Mouse (Mus musculus) bone marrow macrophage, adult 2 months (primary cell): ENCODE results near the gene Sox5. TPM values are rescaled to one million over a fixed set of nuclear protein-coding genes. Genes with fewer than 3 reads are reported as not detected.

Experiments used
- H3K27ac ChIP-seq: 2 replicates; pipeline ENCODE4 v1.5.1; 2012; ENCODE audit warnings: low read depth, low read length; ENCODE audit not compliant: insufficient read depth
- H3K4me1 ChIP-seq: 2 replicates; pipeline ENCODE4 v1.6.1; 2012; ENCODE audit warnings: low read length; ENCODE audit not compliant: control insufficient read depth, insufficient read depth
- H3K4me3 ChIP-seq: 2 replicates; pipeline ENCODE4 v1.5.1; 2012; ENCODE audit warnings: mild to moderate bottlenecking, low read length, moderate library complexity; ENCODE audit not compliant: insufficient read depth
- CTCF ChIP-seq: IDR thresholded peaks from 2 replicates; pipeline ENCODE4 v1.5.1; 2012; ENCODE audit warnings: low read depth, mild to moderate bottlenecking, low read length, moderate library complexity
- POLR2A ChIP-seq: IDR thresholded peaks from 2 replicates; pipeline ENCODE4 v1.6.1; 2012; ENCODE audit warnings: mild to moderate bottlenecking, low read depth, low read length, borderline replicate concordance
- polyA plus RNA-seq: library from polyadenylated mRNA; stranded (reverse); fragments of >200 nt; gene quantifications from 2 replicates; pipeline ENCODE4 v1.2.4, GENCODE M21; 2012; ENCODE audit not compliant: missing spikeins, insufficient read depth, insufficient read length

The Sox5 gene
- polyA plus RNA-seq, 1 experiment, result 0.58 TPM

GRCm38 (mm10) chr6:144753225-144753962 is 28.4 kb downstream of the Sox5 start:
- TF ChIP-seq CTCF (no peak), POLR2A (no peak)

DNA sequence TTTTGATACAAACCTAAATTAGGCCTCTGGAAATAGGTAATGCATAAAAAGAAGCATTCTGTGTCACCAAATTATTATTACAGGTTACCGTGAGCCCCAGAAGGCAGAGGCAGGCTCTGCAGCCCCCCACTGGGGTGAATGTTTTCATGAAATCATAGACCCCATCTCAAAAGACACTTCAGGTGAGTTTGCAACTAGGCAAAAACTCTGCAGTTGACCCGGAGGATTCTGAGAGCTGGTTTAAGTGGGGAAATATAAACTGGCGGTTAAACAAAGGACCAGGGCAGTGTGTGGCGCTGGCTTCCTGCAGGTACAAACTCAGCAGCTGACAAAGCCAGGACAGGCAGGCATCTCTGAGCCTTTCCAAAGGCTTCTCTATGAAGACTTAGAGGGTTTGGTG is 30.2 kb downstream of the Sox5 start:
- H3K27ac ChIP-seq, result no peak overlapping the region
- TF ChIP-seq POLR2A, result no peak
- no peak for TF ChIP-seq CTCF
- no peaks in the 10 kb centered on the region for H3K4me1 ChIP-seq
- H3K4me3 ChIP-seq, result no peak overlapping the region

More at GRCm38 (mm10) chr6:144753225-144753962, 28.4 kb downstream of the Sox5 start:
- no peak overlapping the region for H3K4me3 ChIP-seq
- H3K27ac ChIP-seq, result no peak overlapping the region
- H3K4me1 ChIP-seq, result no peaks in the 10 kb centered on the region

DNA sequence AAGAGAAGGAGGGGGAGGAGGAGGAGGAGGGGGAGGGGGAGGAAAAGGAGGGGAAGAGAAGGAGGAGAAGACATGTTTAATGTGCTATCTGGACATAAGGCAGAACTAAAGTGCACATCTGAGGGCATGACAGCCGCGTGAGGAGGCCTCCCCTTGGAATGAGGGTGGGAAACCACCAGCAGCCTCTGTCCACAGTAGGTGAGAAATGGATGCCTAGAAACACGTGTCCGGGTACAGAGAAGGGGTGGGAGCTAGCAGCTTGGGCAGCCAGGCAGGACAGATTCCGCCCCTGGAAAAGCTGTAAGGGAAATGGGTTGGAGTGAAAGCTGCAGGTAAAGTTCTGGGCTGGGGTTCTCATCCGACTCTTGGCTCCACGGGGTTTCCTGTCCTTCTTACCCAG is 31.6 kb downstream of the Sox5 start:
- Histone ChIP-seq H3K27ac (no peak overlapping the region), H3K4me3 (no peak overlapping the region), H3K4me1 (no peaks in the 10 kb centered on the region)
- TF ChIP-seq CTCF (no peak), POLR2A (no peak)

- Histone ChIP-seq H3K4me1 (no peaks in the 10 kb centered on the region), H3K4me3 (no peak overlapping the region), H3K27ac (no peak overlapping the region)
- no peak for TF ChIP-seq POLR2A
- TF ChIP-seq CTCF, result no peak
These were observed 35.3 kb downstream of the Sox5 start for GRCm38 (mm10) chr6:144746436-144746835.

- TF ChIP-seq POLR2A, result no peak
These were observed 39.2 kb downstream of the Sox5 start for GRCm38 (mm10) chr6:144742559-144742958.

DNA sequence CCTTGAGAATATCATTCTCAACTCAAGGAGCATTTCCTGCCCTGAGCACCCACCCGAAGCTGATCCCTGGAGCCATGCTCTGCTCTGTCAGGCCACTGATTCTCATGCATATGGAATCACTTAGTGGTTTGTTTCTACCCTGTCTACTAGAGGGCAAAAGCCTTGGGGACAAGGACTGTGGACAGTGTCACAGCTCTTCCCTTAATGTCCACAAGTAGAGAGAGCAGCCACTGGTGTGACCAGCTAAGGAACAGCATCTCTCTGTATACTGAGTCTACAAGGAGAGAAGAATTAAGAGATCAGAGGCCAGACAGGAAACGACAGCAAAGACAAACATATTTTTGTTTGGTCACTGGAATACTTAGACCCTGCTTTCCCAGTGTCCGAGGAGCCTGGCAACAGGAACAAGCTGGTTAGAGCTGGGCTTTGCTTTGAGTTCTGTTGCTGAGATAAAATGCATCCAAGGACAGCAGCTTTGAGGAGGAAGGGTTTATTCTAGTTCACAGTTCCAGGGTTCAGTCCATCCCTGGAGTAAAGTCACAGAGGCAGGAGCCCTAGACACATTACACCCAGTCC is 40.6 kb downstream of the Sox5 start:
- H3K4me1 ChIP-seq, result no peaks in the 10 kb centered on the region
- TF ChIP-seq CTCF (no peak), POLR2A (no peak)
- no peak overlapping the region for H3K27ac ChIP-seq
- no peak overlapping the region for H3K4me3 ChIP-seq

More at GRCm38 (mm10) chr6:144742559-144742958, 39.2 kb downstream of the Sox5 start:
- Histone ChIP-seq H3K27ac (no peak overlapping the region), H3K4me3 (no peak overlapping the region), H3K4me1 (no peaks in the 10 kb centered on the region)

- no peak overlapping the region for H3K27ac ChIP-seq
These were observed 41.4 kb downstream of the Sox5 start for GRCm38 (mm10) chr6:144740343-144740742.

GRCm38 (mm10) chr6:144739753-144740152 is 42.0 kb downstream of the Sox5 start:
- Histone ChIP-seq H3K4me3 (no peak overlapping the region), H3K27ac (no peak overlapping the region), H3K4me1 (no peaks in the 10 kb centered on the region)
- TF ChIP-seq POLR2A (no peak), CTCF (no peak)

More at GRCm38 (mm10) chr6:144740343-144740742, 41.4 kb downstream of the Sox5 start:
- Histone ChIP-seq H3K4me3 (no peak overlapping the region), H3K4me1 (no peaks in the 10 kb centered on the region)
- TF ChIP-seq CTCF (no peak), POLR2A (no peak)

- Histone ChIP-seq H3K27ac (no peak overlapping the region), H3K4me1 (no peaks in the 10 kb centered on the region), H3K4me3 (no peak overlapping the region)
- TF ChIP-seq POLR2A, result no peak
- no peak for TF ChIP-seq CTCF
These were observed 44.0 kb downstream of the Sox5 start for GRCm38 (mm10) chr6:144737786-144738185.

DNA sequence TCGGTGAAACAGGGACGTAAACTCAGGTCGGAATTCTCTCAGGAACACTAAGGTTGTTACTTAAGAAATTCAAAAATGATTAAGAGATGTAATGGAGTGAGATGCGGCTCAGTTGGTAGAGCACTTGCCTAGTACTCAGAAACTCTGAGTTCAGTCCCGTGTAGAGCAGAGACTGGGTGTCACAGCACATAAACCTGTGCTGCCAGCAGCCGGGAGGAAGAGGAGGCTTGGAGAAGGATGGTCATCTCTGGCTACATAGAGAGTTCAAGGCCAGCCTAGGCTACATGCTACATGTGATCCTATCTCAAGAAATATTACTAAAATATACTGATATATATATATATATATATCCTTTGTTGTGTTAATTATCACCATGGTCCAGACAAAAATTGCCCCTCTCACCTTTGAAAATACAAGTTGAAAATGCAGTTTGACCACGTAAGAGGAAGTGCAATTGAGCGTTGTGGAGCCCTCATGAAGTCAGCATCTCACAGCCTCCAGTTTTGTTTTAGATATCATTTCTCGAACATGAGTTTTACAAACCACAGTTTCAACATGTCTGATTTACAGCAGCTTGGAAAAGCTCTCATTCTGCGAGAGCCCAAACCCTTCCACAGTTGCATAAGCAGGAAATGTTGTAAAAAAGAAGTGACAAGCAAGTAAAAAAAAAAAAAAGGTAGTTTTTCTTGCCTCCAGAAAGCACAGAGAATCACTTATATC is 50.4 kb downstream of the Sox5 start:
- Histone ChIP-seq H3K27ac (no peak overlapping the region), H3K4me1 (no peaks in the 10 kb centered on the region), H3K4me3 (no peak overlapping the region)
- TF ChIP-seq CTCF (no peak), POLR2A (no peak)
